Mouse (Mus musculus) kidney, embryonic 14.5 days (tissue): Measurements from ENCODE around the gene Pam16. TPM values are rescaled to one million over a fixed set of nuclear protein-coding genes. Genes with fewer than 3 reads are reported as not detected.
A peak's percentile ranks its signal among the peaks of the same experiment; 100 is the strongest.

Source experiments
- ATAC-seq: fragments of 200-750 bp; cut with Nextera tagmentation; 2 replicates; pipeline ENCODE4 v1.8.0; 2017; ENCODE audit warnings: moderate number of reproducible peaks, mild to moderate bottlenecking, moderate TSS enrichment, moderate library complexity; ENCODE audit not compliant: low FRiP score, low TSS enrichment
- H3K27ac ChIP-seq: fragments of 300-500 bp; sonication (generic); 2 replicates; pipeline ENCODE4 v1.5.1; 2014; ENCODE audit warnings: low read depth, mild to moderate bottlenecking, low read length, moderate library complexity, mixed read lengths
- H3K27me3 ChIP-seq: fragments of 300-500 bp; sonication (generic); 2 replicates; pipeline ENCODE4 v1.6.1; 2014; ENCODE audit warnings: mild to moderate bottlenecking, low read length; ENCODE audit not compliant: control insufficient read depth, insufficient read depth
- H3K36me3 ChIP-seq: fragments of 300-500 bp; sonication (generic); 2 replicates; pipeline ENCODE4 v1.6.1; 2014; ENCODE audit warnings: low read length, mixed read lengths; ENCODE audit not compliant: control insufficient read depth, insufficient read depth
- H3K4me1 ChIP-seq: fragments of 300-500 bp; sonication (generic); 2 replicates; pipeline ENCODE4 v1.6.1; 2014; ENCODE audit warnings: low read length, mixed read lengths; ENCODE audit not compliant: control insufficient read depth, insufficient read depth
- H3K4me2 ChIP-seq: fragments of 300-500 bp; sonication (generic); replicated peaks from 2 replicates; pipeline ENCODE4 v1.6.1; 2014; ENCODE audit warnings: low read depth, mild to moderate bottlenecking, low read length
- H3K4me3 ChIP-seq: fragments of 300-500 bp; sonication (generic); 2 replicates; pipeline ENCODE4 v1.5.1; 2014; ENCODE audit warnings: mild to moderate bottlenecking, low read length
- H3K9ac ChIP-seq: fragments of 300-500 bp; sonication (generic); 2 replicates; pipeline ENCODE4 v1.6.1; 2014; ENCODE audit warnings: low read depth, mild to moderate bottlenecking, low read length, moderate library complexity
- H3K9me3 ChIP-seq: fragments of 300-500 bp; sonication (generic); 2 replicates; pipeline ENCODE4 v1.6.1; 2016; ENCODE audit warnings: low read length; ENCODE audit not compliant: control insufficient read depth
- WGBS: fragments of 180-500 bp; shearing (Covaris S2); extraction: QIAGEN DNeasy Blood & Tissue Kit; methylation state at CpG from one replicate; pipeline ENCODE4 v1.1.7; 2014; 5-methylcytosine and 5-hydroxymethylcytosine counted together
- polyA plus RNA-seq: library from polyadenylated mRNA; unstranded; fragments of >200 nt; fragmentation: Nextera tagmentation; extraction: Ambion mirVana; gene quantifications from 2 replicates; pipeline ENCODE4 v1.2.1, GENCODE M21; 2014

Gene Pam16
- polyA plus RNA-seq, 1 experiment from 2014 or later = 102 TPM

DNA sequence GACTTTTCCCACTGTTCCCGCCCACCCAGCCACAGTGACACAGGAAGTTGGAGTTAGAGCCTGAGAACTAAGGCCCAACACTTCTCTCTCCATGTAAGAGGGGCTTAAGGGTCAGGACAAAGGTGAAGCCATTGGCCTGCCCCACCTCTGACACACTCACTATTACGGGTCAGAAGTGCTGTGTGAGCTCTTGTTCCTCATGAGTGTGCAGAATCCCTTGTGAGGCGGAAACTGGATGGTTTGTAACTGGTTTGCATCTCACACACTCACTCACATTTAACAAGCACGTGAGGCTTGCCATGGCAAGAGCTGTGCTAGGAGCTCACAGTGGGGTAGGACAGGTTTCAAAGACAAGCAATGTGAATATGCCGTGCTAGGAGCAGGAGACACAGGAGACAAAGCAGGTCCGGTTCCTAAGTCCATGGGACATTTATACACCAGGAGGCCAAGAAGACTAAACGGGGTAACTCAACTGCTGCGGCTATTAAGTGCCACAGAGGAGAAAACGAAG is 31.8 kb upstream of the Pam16 start:
- ATAC-seq = no peak
- Histone ChIP-seq H3K4me1 (peaks cover 37% of the 10 kb centered on the region), H3K27me3 (no peaks in the 10 kb centered on the region), H3K9me3 (no peaks in the 10 kb centered on the region), H3K4me3 (no peak overlapping the region), H3K9ac (peak overlapping the region; percentile 23; the same call in 1 of the 2 replicates), H3K27ac (peak overlapping the region; percentile 77; the same call in 1 of the 2 replicates), H3K4me2 (no peak overlapping the region), H3K36me3 (peaks cover 31% of the 10 kb centered on the region)
- 59% methylated on average over 9 of the region's 9 CpGs for WGBS

- Histone ChIP-seq H3K4me1 (peaks cover 40% of the 10 kb centered on the region), H3K4me2 (no peak overlapping the region), H3K9ac (peak overlapping the region; percentile 34; the same call in 1 of the 2 replicates), H3K27me3 (no peaks in the 10 kb centered on the region), H3K4me3 (no peak overlapping the region), H3K27ac (peak overlapping the region; percentile 77), H3K36me3 (peaks cover 35% of the 10 kb centered on the region), H3K9me3 (no peaks in the 10 kb centered on the region)
- WGBS = 30% methylated on average over 11 of the region's 11 CpGs
- ATAC-seq = peak; percentile 7; the same call in 1 of the 2 replicates
These were observed 31.2 kb upstream of the Pam16 start for GRCm38 (mm10) chr16:4655764-4656570.

DNA sequence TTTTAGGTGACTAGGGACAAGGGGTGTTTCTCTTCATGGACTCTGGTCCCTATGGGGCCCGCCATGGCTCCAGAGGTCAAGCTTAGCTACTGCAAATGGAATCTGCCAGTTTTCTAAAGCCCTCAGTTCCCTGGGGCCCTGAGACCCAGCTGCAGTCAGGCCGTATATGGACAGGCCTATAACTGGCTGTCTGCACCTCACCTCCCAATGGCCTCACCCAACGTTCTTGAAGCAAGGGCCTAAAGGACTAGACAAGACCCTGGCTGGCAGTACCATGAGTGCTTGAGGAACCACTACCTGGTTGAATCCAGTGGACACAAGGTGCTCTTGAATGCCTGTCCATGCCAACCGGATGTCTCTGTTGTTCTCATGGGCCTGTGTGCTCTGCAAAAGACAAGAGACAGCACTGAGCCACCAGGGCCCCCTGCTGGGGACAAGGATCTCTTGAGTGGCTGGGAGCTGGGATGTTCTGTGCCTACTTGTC is 30.5 kb upstream of the Pam16 start:
- Histone ChIP-seq H3K27me3 (no peaks in the 10 kb centered on the region), H3K9me3 (no peaks in the 10 kb centered on the region), H3K9ac (peak overlapping the region; percentile 34; the same call in 1 of the 2 replicates)

DNA sequence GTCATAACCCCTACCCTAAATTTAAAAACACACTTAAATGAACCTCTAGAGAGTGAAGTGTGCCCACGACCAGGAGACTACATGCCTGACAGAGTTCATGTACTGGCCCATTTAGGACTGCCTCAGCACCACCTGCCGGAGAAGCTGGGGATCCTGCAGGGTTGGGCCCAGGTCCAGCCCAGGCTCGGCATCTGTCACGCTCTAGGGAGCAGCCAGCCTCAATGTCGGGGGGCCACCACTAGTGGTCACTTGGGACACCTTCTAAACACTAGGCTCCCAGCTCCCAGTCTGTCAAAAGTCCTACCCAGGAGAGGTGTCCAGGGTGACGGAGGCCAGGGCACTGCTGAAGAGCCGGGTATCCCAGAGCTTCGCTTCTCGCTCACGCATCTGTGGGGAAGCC is 29.9 kb upstream of the Pam16 start:
- Histone ChIP-seq H3K9me3 (no peaks in the 10 kb centered on the region), H3K4me3 (no peak overlapping the region), H3K27ac (no peak overlapping the region; the same call in 1 of the 2 replicates), H3K4me1 (peaks cover 40% of the 10 kb centered on the region), H3K27me3 (no peaks in the 10 kb centered on the region), H3K36me3 (peaks cover 48% of the 10 kb centered on the region), H3K9ac (0 out of 2 replicates have a peak overlapping the region, but pooled peaks have one; percentile 7), H3K4me2 (no peak overlapping the region)
- ATAC-seq = no peak
- WGBS = 73% methylated on average over 10 of the region's 10 CpGs

More for the DNA sequence above, 30.5 kb upstream of the Pam16 start:
- H3K4me1 ChIP-seq = peaks cover 40% of the 10 kb centered on the region
- H3K27ac ChIP-seq = peak overlapping the region; percentile 77; the same call in 1 of the 2 replicates
- no peak overlapping the region for H3K4me2 ChIP-seq
- H3K36me3 ChIP-seq = peaks cover 42% of the 10 kb centered on the region
- no peak overlapping the region for H3K4me3 ChIP-seq
- 73% methylated on average over 4 of the region's 4 CpGs for WGBS
- ATAC-seq = no peak

- H3K9ac ChIP-seq = no peak overlapping the region
- H3K27ac ChIP-seq = no peak overlapping the region
- no peaks in the 10 kb centered on the region for H3K27me3 ChIP-seq
- H3K4me2 ChIP-seq = no peak overlapping the region
- no peak for ATAC-seq
- 69% methylated on average over 4 of the region's 4 CpGs for WGBS
- peaks cover 67% of the 10 kb centered on the region for H3K36me3 ChIP-seq
- H3K4me1 ChIP-seq = peaks cover 40% of the 10 kb centered on the region
- no peak overlapping the region for H3K4me3 ChIP-seq
- H3K9me3 ChIP-seq = no peaks in the 10 kb centered on the region
These were observed 28.1 kb upstream of the Pam16 start for GRCm38 (mm10) chr16:4652707-4653416.

DNA sequence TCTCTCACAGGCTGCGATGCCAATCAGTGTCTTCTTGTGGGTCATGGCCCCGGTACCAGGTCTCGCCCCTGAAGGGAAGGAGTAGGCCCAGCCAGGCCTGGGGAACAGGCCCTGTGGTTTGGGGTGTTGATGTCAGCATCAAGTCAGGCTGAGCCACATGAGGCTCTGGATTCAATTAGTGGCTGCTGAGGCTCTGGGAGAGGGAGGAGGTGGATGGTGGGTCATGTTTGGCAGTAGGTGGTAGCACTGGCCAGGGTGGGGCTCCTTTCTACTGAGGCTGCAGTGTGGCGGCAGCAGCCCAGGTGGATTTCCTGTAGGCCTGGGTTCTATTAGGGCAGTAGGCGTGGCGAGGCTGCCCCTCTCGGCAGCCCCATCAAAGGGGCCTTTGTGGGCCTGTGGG is 26.8 kb upstream of the Pam16 start:
- Histone ChIP-seq H3K9me3 (no peaks in the 10 kb centered on the region), H3K36me3 (peaks cover 72% of the 10 kb centered on the region), H3K4me3 (no peak overlapping the region), H3K27me3 (no peaks in the 10 kb centered on the region), H3K9ac (peak overlapping the region; percentile 12; the same call in 1 of the 2 replicates), H3K4me1 (peaks cover 48% of the 10 kb centered on the region), H3K27ac (peak overlapping the region; percentile 24; the same call in 1 of the 2 replicates), H3K4me2 (no peak overlapping the region)
- WGBS = 72% methylated on average over 7 of the region's 7 CpGs
- no peak for ATAC-seq

- peaks cover 72% of the 10 kb centered on the region for H3K36me3 ChIP-seq
- peaks cover 44% of the 10 kb centered on the region for H3K4me1 ChIP-seq
- no peaks in the 10 kb centered on the region for H3K9me3 ChIP-seq
- no peak overlapping the region for H3K4me3 ChIP-seq
- peak overlapping the region; percentile 24; the same call in 1 of the 2 replicates for H3K27ac ChIP-seq
- H3K9ac ChIP-seq = 0 out of 2 replicates have a peak overlapping the region, but pooled peaks have one; percentile 12
- H3K4me2 ChIP-seq = no peak overlapping the region
- 93% methylated on average over 1 of the region's 1 CpGs for WGBS
- H3K27me3 ChIP-seq = no peaks in the 10 kb centered on the region
- ATAC-seq = no peak
These were observed 26.3 kb upstream of the Pam16 start for GRCm38 (mm10) chr16:4651081-4651480.

GRCm38 (mm10) chr16:4650161-4650560 is 25.4 kb upstream of the Pam16 start:
- no peak overlapping the region for H3K27ac ChIP-seq
- no peaks in the 10 kb centered on the region for H3K27me3 ChIP-seq
- 84% methylated on average over 3 of the region's 3 CpGs for WGBS
- H3K4me2 ChIP-seq = no peak overlapping the region
- no peaks in the 10 kb centered on the region for H3K9me3 ChIP-seq
- H3K9ac ChIP-seq = no peak overlapping the region
- H3K4me3 ChIP-seq = no peak overlapping the region
- peaks cover 72% of the 10 kb centered on the region for H3K36me3 ChIP-seq
- ATAC-seq = no peak
- peaks cover 35% of the 10 kb centered on the region for H3K4me1 ChIP-seq
